Mouse (Mus musculus): ENCODE measurements around the gene Sod3. TPM values are rescaled to one million over a fixed set of nuclear protein-coding genes. Genes with fewer than 3 reads are reported as not detected.

The Sod3 gene
- polyA plus RNA-seq, 1 experiment from 2014 or later: 1.4 TPM

GRCm38 (mm10) chr5:52415917-52416316 is 52.3 kb downstream of the Sod3 start:
- DNase-seq (no peak), ATAC-seq (ENCODE audit: low FRiP score, low TSS enrichment) (no peak)
- 92% methylated on average over 6 of the region's 6 CpGs for WGBS
- H3K27me3 ChIP-seq (ENCODE audit: control insufficient read depth, insufficient read depth, low read length): no peaks in the 10 kb centered on the region
- H3K36me3 ChIP-seq (ENCODE audit: control insufficient read depth, insufficient read depth, low read length): no peaks in the 10 kb centered on the region
- no peak overlapping the region for H3K4me3 ChIP-seq (replicated peaks; ENCODE audit: low read depth, low read length)
- H3K4me2 ChIP-seq (ENCODE audit: low read length): no peak overlapping the region
- H3K9me3 ChIP-seq (ENCODE audit: control insufficient read depth, low read length): no peaks in the 10 kb centered on the region
- no peak overlapping the region for H3K27ac ChIP-seq (replicated peaks; ENCODE audit: low read depth, low read length)
- H3K4me1 ChIP-seq (ENCODE audit: control insufficient read depth, insufficient read depth, low read length): no peaks in the 10 kb centered on the region
- H3K9ac ChIP-seq (replicated peaks; ENCODE audit: low read length): no peak overlapping the region

DNA sequence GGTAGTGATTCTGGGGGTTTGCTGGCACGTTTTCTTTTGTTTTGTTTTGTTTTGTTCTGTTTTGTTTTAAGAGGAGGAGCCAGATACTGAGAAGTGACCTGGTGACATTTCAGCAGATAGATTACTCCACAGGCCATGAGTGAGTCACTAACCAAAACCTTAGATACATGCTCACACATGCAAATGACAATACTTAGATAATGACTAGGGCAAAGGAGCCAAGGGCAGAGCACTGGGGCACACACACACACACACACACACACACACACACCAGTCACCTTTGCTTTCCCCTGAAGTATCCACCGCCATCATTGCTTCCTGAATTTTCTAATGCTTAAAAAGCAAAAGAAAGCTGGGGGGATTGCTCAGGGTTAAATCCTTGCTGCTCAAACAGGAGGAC is 52.9 kb downstream of the Sod3 start:
- no peaks in the 10 kb centered on the region for H3K27me3 ChIP-seq (ENCODE audit: control insufficient read depth, insufficient read depth, low read length)
- no peak overlapping the region for H3K9ac ChIP-seq (replicated peaks; ENCODE audit: low read length)
- 74% methylated on average over 2 of the region's 2 CpGs for WGBS
- no peak overlapping the region for H3K4me2 ChIP-seq (ENCODE audit: low read length)
- H3K4me1 ChIP-seq (ENCODE audit: control insufficient read depth, insufficient read depth, low read length): no peaks in the 10 kb centered on the region
- ATAC-seq (ENCODE audit: low FRiP score, low TSS enrichment): no peak
- DNase-seq: no peak
- no peak overlapping the region for H3K4me3 ChIP-seq (replicated peaks; ENCODE audit: low read depth, low read length)
- H3K27ac ChIP-seq (replicated peaks; ENCODE audit: low read depth, low read length): no peak overlapping the region
- H3K36me3 ChIP-seq (ENCODE audit: control insufficient read depth, insufficient read depth, low read length): no peaks in the 10 kb centered on the region
- H3K9me3 ChIP-seq (ENCODE audit: control insufficient read depth, low read length): no peaks in the 10 kb centered on the region

Other genes starting within 250 kb of the Sod3 start
- gene Dhx15, start 173.3 kb upstream of the Sod3 start, polyA plus RNA-seq (2014; fragmentation: Nextera tagmentation; extraction: Ambion mirVana): 84.0 and 87.5 TPM in 2 replicates
- gene Ccdc149, start 107.7 kb downstream of the Sod3 start, polyA plus RNA-seq (2014; fragmentation: Nextera tagmentation; extraction: Ambion mirVana): 9.3 and 9.5 TPM in 2 replicates
- 3.4 and 5.3 TPM in 2 replicates for gene Lgi2, start 202.7 kb downstream of the Sod3 start, polyA plus RNA-seq (2014; fragmentation: Nextera tagmentation; extraction: Ambion mirVana)